Mouse (Mus musculus) hindlimb bud, embryonic 11.5 days (tissue): ENCODE measurements around the gene Gsn.

Experiments used
- DNase-seq: peaks from one replicate; pipeline ENCODE4 v3.0.0-alpha.2; 2012; ENCODE audit warnings: low read depth, low spot score; ENCODE audit errors: extremely low spot score

Gsn gene

GRCm38 (mm10) chr2:35255885-35256833 lies at the start of gene Gsn:
Gene Gsn (plus strand): TSS chr2:35256380.
- no peak for DNase-seq

- no peak for DNase-seq
Measured at GRCm38 (mm10) chr2:35206761-35207160, 49.4 kb upstream of the Gsn start.

- no peak for DNase-seq
Measured at GRCm38 (mm10) chr2:35208054-35208453, 48.1 kb upstream of the Gsn start.

- DNase-seq = no peak
Measured at GRCm38 (mm10) chr2:35208931-35209665, 47.1 kb upstream of the Gsn start.

- no peak for DNase-seq
Measured at GRCm38 (mm10) chr2:35211681-35212080, 44.5 kb upstream of the Gsn start.

DNA sequence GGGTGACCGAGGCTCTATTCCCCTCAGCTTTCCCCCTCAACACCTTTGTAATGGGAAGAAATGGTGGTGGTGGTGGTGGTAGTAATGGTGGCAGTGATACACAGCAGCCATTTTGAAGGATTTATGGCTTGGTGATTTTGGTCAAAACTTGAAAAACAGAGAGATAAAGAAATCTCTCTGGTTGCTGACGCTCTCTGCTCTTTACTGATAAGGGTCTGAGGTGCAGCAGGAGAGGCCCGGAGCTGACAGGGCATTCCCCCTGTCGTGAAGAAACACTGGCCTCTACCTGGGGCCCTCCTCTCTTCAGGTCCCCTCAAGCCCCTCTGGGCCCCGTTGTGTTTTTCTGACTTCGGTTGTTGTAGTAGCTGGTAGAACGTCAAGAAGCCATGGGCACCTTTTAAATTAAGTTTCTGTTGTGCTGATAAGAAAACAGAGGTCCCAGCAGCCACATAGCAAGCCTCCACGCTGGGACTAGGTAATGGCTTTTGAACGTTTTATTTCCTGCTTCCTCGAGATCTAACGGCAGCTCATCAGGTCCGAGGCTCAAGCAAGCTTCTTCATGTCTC lies 42.8 kb upstream of the Gsn start:
- no peak for DNase-seq

GRCm38 (mm10) chr2:35214881-35215358 lies 41.3 kb upstream of the Gsn start:
- peak; percentile 64 for DNase-seq

GRCm38 (mm10) chr2:35215363-35215762 lies 40.8 kb upstream of the Gsn start:
- DNase-seq = no peak

DNA sequence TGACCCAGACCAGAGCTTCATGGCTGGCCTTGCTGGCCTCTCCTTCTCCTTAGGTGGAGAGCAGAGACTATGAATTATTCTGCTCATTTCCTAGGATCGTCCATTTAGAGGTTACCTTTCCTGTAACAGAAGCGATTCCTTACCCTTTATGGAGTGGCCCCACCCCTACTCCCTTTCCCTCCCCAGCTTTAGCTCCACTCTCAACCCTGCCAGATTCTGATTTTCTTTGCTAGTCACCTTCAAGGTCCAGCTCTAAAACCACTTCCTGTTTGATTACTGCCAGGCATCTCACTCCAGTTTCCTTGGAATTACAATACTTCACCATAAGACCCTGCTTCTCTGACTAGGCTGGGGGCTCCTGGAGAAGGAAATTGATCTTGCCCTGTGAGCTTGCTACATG lies 39.5 kb upstream of the Gsn start:
- no peak for DNase-seq

GRCm38 (mm10) chr2:35218736-35219135 lies 37.4 kb upstream of the Gsn start:
- no peak for DNase-seq

DNA sequence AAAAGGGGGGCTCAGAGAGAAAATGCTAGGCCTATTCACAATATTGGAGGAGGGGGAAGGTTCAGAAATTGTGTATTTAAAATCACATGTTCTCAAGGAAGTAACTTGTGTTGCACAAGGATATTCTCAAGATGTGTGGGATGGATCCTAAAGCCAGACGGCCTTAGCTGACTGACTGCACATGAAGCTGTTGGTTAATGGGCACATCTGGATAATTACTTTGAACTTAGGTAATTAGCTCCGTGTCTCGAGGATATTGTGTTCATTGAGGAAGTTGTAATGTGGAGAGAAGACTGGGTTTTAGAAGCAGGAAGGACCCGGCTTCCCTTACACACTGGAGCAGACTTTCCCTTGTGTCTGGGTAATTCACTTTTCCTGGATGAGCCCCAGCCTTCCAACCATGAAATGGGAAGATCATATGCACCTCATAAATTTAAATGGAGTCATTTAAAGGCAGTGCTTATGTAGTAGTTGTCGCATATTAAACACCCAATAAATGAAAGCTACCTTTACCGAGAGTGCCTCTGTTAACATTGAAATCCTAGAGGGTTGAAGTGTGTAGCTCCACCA lies 33.3 kb upstream of the Gsn start:
- no peak for DNase-seq

GRCm38 (mm10) chr2:35224285-35224684 lies 31.9 kb upstream of the Gsn start:
- DNase-seq = no peak

GRCm38 (mm10) chr2:35228145-35228544 lies 28.0 kb upstream of the Gsn start:
- DNase-seq = no peak

- no peak for DNase-seq
Measured at GRCm38 (mm10) chr2:35230215-35230614, 26.0 kb upstream of the Gsn start.

- DNase-seq = no peak
Measured at GRCm38 (mm10) chr2:35231871-35232270, 24.3 kb upstream of the Gsn start.

DNA sequence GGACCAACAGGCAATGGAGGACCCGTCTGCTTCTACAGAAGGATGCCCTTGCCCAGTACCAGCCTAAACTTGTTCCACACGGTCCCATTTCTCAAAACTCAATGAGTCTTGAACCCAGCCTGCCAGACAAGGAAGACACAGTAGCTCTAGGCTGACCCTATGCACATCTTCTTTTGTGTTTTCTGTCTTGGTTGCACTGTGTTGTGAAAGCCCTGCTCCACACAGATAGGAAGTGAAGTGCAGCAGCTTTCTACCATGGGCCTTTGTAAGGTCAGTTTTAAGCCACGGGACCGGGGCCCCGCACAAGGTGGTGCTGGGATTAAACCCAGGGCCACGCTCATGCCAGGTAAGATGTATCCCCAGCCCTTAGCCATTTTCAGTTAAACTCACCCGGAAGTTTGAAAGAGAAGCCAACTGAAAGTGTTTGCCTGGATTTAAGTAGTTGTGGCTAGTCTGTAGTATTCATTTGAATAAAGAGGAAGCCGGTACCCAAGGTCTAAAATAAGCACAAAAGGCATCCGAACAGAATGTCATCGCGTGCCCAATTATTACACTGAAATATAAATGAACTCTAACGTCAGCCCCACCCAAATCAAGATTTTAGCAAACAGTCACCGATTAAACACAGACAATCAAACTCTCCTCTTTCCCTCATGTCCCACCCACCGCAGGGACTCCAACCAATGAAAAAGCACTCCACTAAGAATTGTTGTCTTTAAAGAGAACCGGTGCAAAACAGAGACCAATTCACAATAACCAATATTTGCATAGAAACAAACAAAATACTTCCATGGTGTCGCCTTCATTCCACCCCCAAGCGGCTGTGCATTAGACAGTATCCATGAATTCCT lies 23.4 kb upstream of the Gsn start:
- no peak for DNase-seq

GRCm38 (mm10) chr2:35233898-35234297 lies 22.3 kb upstream of the Gsn start:
- DNase-seq = no peak

GRCm38 (mm10) chr2:35235021-35235420 lies 21.2 kb upstream of the Gsn start:
- no peak for DNase-seq

- no peak for DNase-seq
Measured at GRCm38 (mm10) chr2:35244241-35244640, 11.9 kb upstream of the Gsn start.

DNA sequence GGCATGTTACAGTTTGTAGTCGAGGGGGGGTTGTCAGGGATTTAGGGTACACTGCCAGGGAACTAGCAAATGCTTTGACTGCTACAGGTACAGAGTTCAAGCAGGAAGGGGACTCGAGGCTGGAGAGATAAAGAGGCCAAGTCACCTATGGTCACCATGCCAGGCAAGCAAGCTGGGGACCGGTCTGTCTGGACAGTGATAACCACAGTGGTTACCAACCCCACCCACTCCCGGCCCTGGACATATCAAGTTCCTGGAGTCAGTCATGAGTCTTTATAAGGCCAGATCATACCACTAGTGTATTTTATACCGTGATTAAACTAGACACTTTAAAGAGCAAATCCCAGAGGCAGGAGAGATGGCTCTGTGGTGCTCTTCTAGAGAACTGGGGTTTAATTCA lies 8.4 kb upstream of the Gsn start:
- no peak for DNase-seq
